Mouse (Mus musculus): ENCODE measurements around the gene Etv6.

- no peak for TF ChIP-seq CTCF (conservative IDR thresholded peaks at IDR 0.05; ENCODE audit: insufficient read depth, insufficient read length, low read depth, low read length)
- no peak for TF ChIP-seq POLR2A (IDR thresholded peaks at IDR 0.05; ENCODE audit: low read depth, low read length)
Observed at GRCm38 (mm10) chr6:134067536-134067935, 32.0 kb downstream of the Etv6 start.

Measured in kidney, adult 2 months (tissue).